Mouse (Mus musculus) E14TG2a.4 (cell line): ENCODE data around the gene Bbx.

Source experiments
- CTCF ChIP-seq: conservative IDR thresholded peaks from 2 replicates; pipeline ENCODE4 v1.5.1; 2014; ENCODE audit warnings: low read length
- POU5F1 ChIP-seq: IDR thresholded peaks from 2 replicates; pipeline ENCODE4 v1.6.1; 2014; ENCODE audit warnings: low read length, borderline replicate concordance

- no peak for TF ChIP-seq CTCF
- no peak for TF ChIP-seq POU5F1
Observed at GRCm38 (mm10) chr16:50226274-50226673, 205.9 kb downstream of the Bbx start.
